Mouse (Mus musculus) ES-E14 (cell line): ENCODE data around the gene Bcas3. TPM values are rescaled to one million over a fixed set of nuclear protein-coding genes. Genes with fewer than 3 reads are reported as not detected.

ENCODE experiments used
- DNase-seq: peaks from one replicate; pipeline ENCODE4 v3.0.0-alpha.2; 2013; ENCODE audit warnings: low read depth, low spot score
- H3K27ac ChIP-seq: 2 replicates; pipeline ENCODE4 v1.5.1; 2012; ENCODE audit warnings: low read depth, mild to moderate bottlenecking, low read length, moderate library complexity, mixed read lengths; ENCODE audit not compliant: poor library complexity, insufficient read depth, severe bottlenecking
- H3K36me3 ChIP-seq: 2 replicates; pipeline ENCODE4 v1.6.1; 2012; ENCODE audit warnings: mild to moderate bottlenecking, low read length, moderate library complexity, mixed read lengths; ENCODE audit not compliant: control insufficient read depth, poor library complexity, insufficient read depth, severe bottlenecking
- H3K4me1 ChIP-seq, 2 experiments: fragments of 150-350 bp in 1 of 2; sonication (generic) in 1 of 2; 2 replicates each; pipeline ENCODE4 v1.6.1; 2012; ENCODE audit warnings: low read length in 2 of 2, mild to moderate bottlenecking in 1 of 2, mixed read lengths in 1 of 2; ENCODE audit not compliant: control insufficient read depth in 2 of 2, insufficient read depth in 2 of 2, poor library complexity in 1 of 2
- H3K4me3 ChIP-seq, 2 experiments: fragments of 150-350 bp in 1 of 2; sonication (generic) in 1 of 2; 2 replicates each; pipeline ENCODE4 v1.5.1; 2012; ENCODE audit warnings: low read length in 2 of 2, low read depth in 1 of 2, mild to moderate bottlenecking in 1 of 2, mixed read lengths in 1 of 2; ENCODE audit not compliant: insufficient read depth in 1 of 2, poor library complexity in 1 of 2, severe bottlenecking in 1 of 2
- H3K9ac ChIP-seq: 2 replicates; pipeline ENCODE4 v1.6.1; 2012; ENCODE audit warnings: low read depth, mild to moderate bottlenecking, low read length, mixed read lengths; ENCODE audit not compliant: poor library complexity, insufficient read depth, severe bottlenecking
- H3K9me3 ChIP-seq: fragments of 150-350 bp; sonication (generic); 2 replicates; pipeline ENCODE4 v1.6.1; 2012; ENCODE audit warnings: low read depth, mild to moderate bottlenecking, low read length; ENCODE audit not compliant: control insufficient read depth, insufficient read depth
- CHD2 ChIP-seq: IDR thresholded peaks from 2 replicates; pipeline ENCODE4 v1.6.1; 2014; ENCODE audit warnings: mild to moderate bottlenecking, low read depth, low read length, inconsistent platforms
- HCFC1 ChIP-seq: IDR thresholded peaks from 2 replicates; pipeline ENCODE4 v1.6.1; 2012; ENCODE audit warnings: low read length, inconsistent platforms, borderline replicate concordance; ENCODE audit not compliant: insufficient read depth
- MAFK ChIP-seq: IDR thresholded peaks from 2 replicates; pipeline ENCODE4 v1.6.1; 2014; ENCODE audit warnings: mild to moderate bottlenecking, low read depth, low read length, inconsistent platforms; ENCODE audit not compliant: insufficient read depth
- ZC3H11A ChIP-seq: IDR thresholded peaks from 2 replicates; pipeline ENCODE4 v1.6.1; 2012; ENCODE audit warnings: low read depth, mild to moderate bottlenecking, inconsistent platforms, low read length, borderline replicate concordance
- ZNF384 ChIP-seq: IDR thresholded peaks from 2 replicates; pipeline ENCODE4 v1.6.1; 2012; ENCODE audit warnings: low read depth, low read length, inconsistent platforms
- in situ Hi-C, 2 experiments: fragments of 600-800 bp; cut with MboI; formaldehyde crosslinking; loops; one replicate each; pipeline ENCODE4 v1.15.1; 2025; ENCODE audit warnings: low sequenced_read_pairs in 2 of 2, inconsistent platforms in 1 of 2; ENCODE audit not compliant: unreplicated experiment in 2 of 2
- total RNA-seq: library from RNA; depleted of rRNA; stranded (reverse); fragments of 300-350 nt; gene quantifications from 2 replicates; pipeline ENCODE4 v1.2.3, GENCODE M21; 2012

The Bcas3 gene
- total RNA-seq, 1 experiment: 23.6 TPM

DNA sequence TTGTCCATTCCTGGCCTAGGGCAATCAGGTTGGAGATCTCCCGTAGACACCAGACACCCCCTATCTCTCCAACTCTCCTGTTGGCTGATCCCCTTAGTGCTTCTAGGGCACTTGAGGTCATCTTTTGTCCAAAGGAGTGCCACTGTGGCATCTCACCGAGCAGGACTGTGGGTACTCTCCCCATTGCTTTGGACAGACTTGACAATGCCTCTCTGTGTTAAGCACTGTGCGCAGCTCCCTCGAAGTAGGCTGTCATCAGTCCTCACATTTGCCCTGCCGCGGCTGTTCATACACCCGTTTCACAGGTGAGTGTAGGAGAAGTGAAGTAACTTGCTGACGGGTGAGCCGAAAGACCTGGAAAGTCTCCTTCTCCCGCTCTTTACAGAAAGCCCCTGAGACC lies 366.1 kb downstream of the Bcas3 start:
- no peaks in the 10 kb centered on the region for H3K36me3 ChIP-seq
- in situ Hi-C loops: loop anchor here in 1 of 2 experiments (10.0 kb wide), 1 partner anchor 106 kb away; no protein-coding TSS in a partner anchor
- TF ChIP-seq MAFK (no peak), HCFC1 (no peak), ZNF384 (no peak), ZC3H11A (no peak), CHD2 (no peak)
- no peak overlapping the region for H3K9ac ChIP-seq
- no peak overlapping the region for H3K27ac ChIP-seq
- no peaks in the 10 kb centered on the region for H3K9me3 ChIP-seq
- peaks cover 7 to 8% of the 10 kb centered on the region in 2 experiments; a peak in 3 of 4 replicates for H3K4me1 ChIP-seq
- H3K4me3 ChIP-seq: no peak overlapping the region
- DNase-seq: no peak

DNA sequence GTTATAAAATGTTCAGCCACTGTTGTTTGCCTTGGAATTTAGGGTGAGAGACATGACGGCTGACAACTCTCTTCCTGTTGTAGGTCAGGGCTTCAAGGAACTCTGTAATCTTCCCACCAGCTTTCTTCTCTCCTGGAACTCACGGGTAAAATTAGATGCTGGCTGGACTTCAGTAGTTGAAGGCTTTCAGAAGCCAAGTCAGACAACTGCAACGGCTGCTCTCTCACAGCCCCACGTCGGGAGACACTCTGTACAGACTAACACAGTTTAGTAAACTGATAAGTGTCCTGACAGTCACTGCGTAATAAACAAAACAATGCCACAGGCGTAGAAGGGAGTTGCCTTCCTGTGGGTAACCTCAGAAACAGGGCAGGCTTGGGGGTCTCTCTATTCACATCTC lies 366.8 kb downstream of the Bcas3 start:
- in situ Hi-C loops: loop anchor here in 1 of 2 experiments (10.0 kb wide), 1 partner anchor 105 kb away; no protein-coding TSS in a partner anchor
- TF ChIP-seq MAFK: no peak
- no peak for TF ChIP-seq ZC3H11A
- TF ChIP-seq ZNF384: no peak
- no peak for TF ChIP-seq HCFC1
- no peak for TF ChIP-seq CHD2
- Histone ChIP-seq H3K27ac (no peak overlapping the region), H3K36me3 (no peaks in the 10 kb centered on the region), H3K9me3 (no peaks in the 10 kb centered on the region), H3K9ac (no peak overlapping the region), H3K4me1 (peaks cover 4 to 7% of the 10 kb centered on the region in 2 experiments; a peak in 3 of 4 replicates), H3K4me3 (no peak overlapping the region)
- DNase-seq: no peak

GRCm38 (mm10) chr11:85720269-85720773 lies 367.4 kb downstream of the Bcas3 start:
- Histone ChIP-seq H3K4me1 (peaks cover 2 to 4% of the 10 kb centered on the region in 2 experiments; a peak in 3 of 4 replicates), H3K36me3 (no peaks in the 10 kb centered on the region), H3K9me3 (no peaks in the 10 kb centered on the region), H3K9ac (no peak overlapping the region), H3K4me3 (no peak overlapping the region), H3K27ac (no peak overlapping the region)
- in situ Hi-C loops: no loop called here
- no peak for DNase-seq
- no peak for TF ChIP-seq CHD2

DNA sequence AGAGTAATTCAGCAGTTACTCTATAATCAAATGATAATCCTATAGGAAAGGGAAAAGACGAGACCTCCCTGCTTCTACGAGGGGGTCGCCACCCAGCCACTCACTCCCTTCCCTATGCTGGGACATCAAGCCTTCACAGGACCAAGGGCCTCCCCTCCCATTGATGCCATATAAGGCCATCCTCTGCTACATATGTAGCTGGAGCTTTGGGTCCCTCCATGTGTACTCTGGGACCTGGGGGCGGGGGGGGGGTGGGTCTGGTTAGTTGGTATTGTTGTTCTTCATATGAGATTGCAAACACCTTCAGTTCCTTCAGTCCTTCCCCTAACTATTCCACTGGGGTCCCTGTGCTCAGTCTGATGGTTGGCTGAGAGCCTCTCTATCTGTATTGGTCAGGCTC lies 369.0 kb downstream of the Bcas3 start:
- Histone ChIP-seq H3K4me3 (no peak overlapping the region), H3K27ac (no peak overlapping the region), H3K9me3 (no peaks in the 10 kb centered on the region), H3K36me3 (no peaks in the 10 kb centered on the region), H3K4me1 (0 out of 4 replicates have a peak, but pooled peaks cover 0 to 1% of the 10 kb centered on the region in 2 experiments), H3K9ac (no peak overlapping the region)
- TF ChIP-seq MAFK (no peak), ZNF384 (no peak), HCFC1 (no peak), ZC3H11A (no peak), CHD2 (no peak)
- in situ Hi-C loops: no loop called here
- no peak for DNase-seq

GRCm38 (mm10) chr11:85724159-85724558 lies 371.2 kb downstream of the Bcas3 start:
- DNase-seq: no peak
- H3K27ac ChIP-seq: no peak overlapping the region
- H3K4me1 ChIP-seq: no peaks in the 10 kb centered on the region
- TF ChIP-seq CHD2: no peak
- TF ChIP-seq ZNF384: no peak
- no peaks in the 10 kb centered on the region for H3K36me3 ChIP-seq
- no peaks in the 10 kb centered on the region for H3K9me3 ChIP-seq
- H3K9ac ChIP-seq: no peak overlapping the region
- in situ Hi-C loops: no loop called here
- no peak overlapping the region for H3K4me3 ChIP-seq
